Mouse (Mus musculus) embryo, embryonic 10 days (tissue): ENCODE measurements at regions not wholly inside any gene's neighbourhood (a gene's known extent, or its start where the extent isn't known, plus 50 kb on each side); places are given as distances from the start of the nearest gene placed in this dataset.
A peak's percentile ranks its signal among the peaks of the same experiment; 100 is the strongest.

Experiments
- DNase-seq: peaks from one replicate; pipeline ENCODE4 v3.0.0-alpha.2; 2015; ENCODE audit warnings: low spot score

DNA sequence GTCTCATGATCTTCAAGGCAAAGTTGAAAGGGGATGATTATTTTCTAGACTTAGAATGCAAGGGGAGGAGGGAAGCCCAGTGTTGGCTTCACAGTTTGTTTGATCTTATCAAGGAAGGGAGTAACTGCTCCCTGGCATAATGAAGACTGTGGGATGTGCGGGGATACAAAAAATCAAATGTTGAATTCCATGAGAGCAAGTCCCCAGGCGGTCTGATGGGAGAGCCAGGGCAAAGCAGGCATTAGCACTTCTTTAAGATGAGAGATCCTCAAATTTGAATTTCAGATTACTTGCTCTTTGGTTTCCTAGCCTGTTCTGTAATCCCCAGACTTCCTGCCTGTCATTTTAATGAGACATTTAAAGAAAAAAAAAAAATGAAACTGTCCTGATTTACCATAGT is 525.6 kb upstream of the Man1a start:
- no peak for DNase-seq

- DNase-seq, result peak; percentile 13
These were observed 518.7 kb upstream of the Man1a start for GRCm38 (mm10) chr10:54595072-54595471.

DNA sequence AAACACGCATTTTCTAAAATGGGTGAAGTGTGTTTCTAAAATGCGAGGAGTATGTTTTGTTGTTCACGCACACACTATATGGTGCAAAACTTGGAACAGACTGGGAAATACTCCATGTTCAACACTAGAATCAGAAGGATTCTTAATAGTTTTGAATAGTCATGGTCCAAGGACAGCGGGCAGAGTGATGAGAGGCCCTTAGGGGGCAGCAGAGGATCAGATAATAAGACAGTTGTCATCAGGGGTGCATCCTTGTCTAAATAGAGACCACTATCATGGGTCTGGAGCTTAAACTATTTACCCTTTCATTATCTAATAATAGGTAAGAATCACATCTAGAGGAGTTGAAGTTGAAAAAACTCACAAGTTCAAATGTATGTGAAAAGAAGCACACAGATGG is 482.2 kb upstream of the Man1a start:
- peak; percentile 34 for DNase-seq

- DNase-seq, result no peak
These were observed 475.5 kb upstream of the Man1a start for GRCm38 (mm10) chr10:54551734-54552397.

GRCm38 (mm10) chr10:54550665-54551064 is 474.3 kb upstream of the Man1a start:
- no peak for DNase-seq

DNA sequence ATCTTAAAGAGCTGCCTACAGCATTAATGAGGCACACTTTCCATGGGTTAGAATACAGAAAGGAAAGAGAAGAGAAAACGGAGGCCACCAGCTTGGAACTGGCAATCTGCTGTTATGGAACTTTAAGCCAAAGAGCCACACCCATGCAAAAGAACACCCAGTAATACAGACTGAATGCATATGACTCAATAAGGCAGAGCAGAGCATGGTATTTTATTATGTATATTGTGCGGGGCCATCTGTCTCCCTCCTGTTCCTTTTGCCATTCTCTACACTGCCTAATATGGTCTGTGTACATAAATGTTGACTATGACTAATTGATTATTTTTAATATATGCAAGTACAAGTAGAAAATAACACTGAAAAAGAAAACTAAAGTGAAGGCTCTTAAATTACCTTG is 472.6 kb upstream of the Man1a start:
- no peak for DNase-seq

DNA sequence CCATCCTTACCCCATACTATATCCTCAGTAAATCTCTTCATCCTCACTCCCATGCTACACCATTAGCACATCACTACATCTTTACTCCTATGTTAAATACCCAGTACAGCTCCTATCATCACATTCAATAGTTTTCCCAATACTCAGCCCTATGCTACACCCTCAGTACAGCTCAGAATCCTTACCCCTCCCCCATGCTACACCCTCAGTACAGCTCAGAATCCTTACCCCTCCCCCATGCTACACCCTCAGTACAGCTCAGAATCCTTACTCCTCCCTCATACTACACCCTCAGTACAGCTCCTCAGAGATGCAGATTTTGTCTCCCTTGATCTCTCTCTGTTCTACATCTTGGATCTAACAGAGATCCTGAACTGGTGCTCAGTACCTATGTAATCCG is 472.1 kb upstream of the Man1a start:
- DNase-seq, result no peak

GRCm38 (mm10) chr10:54532581-54532980 is 456.2 kb upstream of the Man1a start:
- no peak for DNase-seq

GRCm38 (mm10) chr10:54510776-54511175 is 434.4 kb upstream of the Man1a start:
- DNase-seq, result no peak

DNA sequence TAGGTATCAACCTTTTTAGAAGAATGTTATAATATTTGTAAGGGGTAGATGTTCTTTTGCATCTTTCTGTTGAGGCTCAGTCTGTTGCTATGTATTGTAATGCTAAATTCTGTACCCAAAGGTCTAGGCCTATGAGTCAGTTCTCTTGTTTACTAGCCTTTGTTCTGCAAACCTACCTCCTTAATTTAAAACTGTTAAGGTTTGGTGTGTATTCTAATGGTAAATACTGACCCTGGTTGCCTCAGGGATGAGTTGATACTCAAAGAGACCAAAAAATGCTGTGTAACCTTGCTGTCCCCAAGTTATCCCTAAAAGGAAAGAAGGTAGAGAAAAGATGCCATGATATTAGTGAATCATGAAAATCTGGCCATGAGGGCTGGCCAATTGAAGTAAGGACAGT is 433.4 kb upstream of the Man1a start:
- DNase-seq, result no peak
